Mouse (Mus musculus): ENCODE data around the gene Cryl1. TPM values are rescaled to one million over a fixed set of nuclear protein-coding genes. Genes with fewer than 3 reads are reported as not detected.

Cryl1 gene
- total and polyA plus RNA-seq, 3 experiments = 17.8 to 22.0 TPM; not detected in 1

GRCm38 (mm10) chr14:57397221-57397620 is 1.1 kb downstream of the Cryl1 start:
- Histone ChIP-seq H3K9ac (ENCODE audit: control insufficient read depth, low read depth, low read length, poor library complexity, severe bottlenecking) (no peak overlapping the region), H3K36me3 (ENCODE audit: control insufficient read depth in 1 of 2, insufficient read depth in 2 of 2, low read length in 2 of 2) (peaks cover 0 to 5% of the 10 kb centered on the region in 2 experiments; a peak in 2 of 4 replicates), H3K27ac (ENCODE audit: control insufficient read depth, low read depth, low read length) (no peak overlapping the region), H3K4me3 (ENCODE audit: control insufficient read depth in 1 of 2, insufficient read depth in 1 of 2, low read depth in 2 of 2, low read length in 2 of 2) (no peak overlapping the region), H3K79me2 (ENCODE audit: control insufficient read depth, insufficient read depth, low read length, poor library complexity) (no peaks in the 10 kb centered on the region; the same call in 1 of the 2 replicates), H3K27me3 (ENCODE audit: control insufficient read depth in 1 of 2, insufficient read depth in 2 of 2, low read length in 2 of 2) (no peaks in the 10 kb centered on the region), H3K4me1 (ENCODE audit: control insufficient read depth in 1 of 2, insufficient read depth in 2 of 2, low read length in 2 of 2) (peaks cover 3 to 16% of the 10 kb centered on the region in 2 experiments; a peak in 2 of 4 replicates), H3K9me3 (replicated peaks; ENCODE audit: insufficient read depth, low read length) (no peaks in the 10 kb centered on the region)
- DNase-seq (ENCODE audit: low read depth, low spot score) = no peak
- TF ChIP-seq ZNF384 (IDR thresholded peaks at IDR 0.05; ENCODE audit: low read depth, low read length) = no peak
- no peak for TF ChIP-seq ELF1 (IDR thresholded peaks at IDR 0.05; ENCODE audit: low read depth, low read length)
- no peak for TF ChIP-seq ZMIZ1 (IDR thresholded peaks at IDR 0.05; ENCODE audit: low read depth, low read length)
- TF ChIP-seq KAT2A (conservative IDR thresholded peaks at IDR 0.05; ENCODE audit: low read depth, low read length) = no peak
- TF ChIP-seq GATA1 (IDR thresholded peaks at IDR 0.05; ENCODE audit: low read depth, low read length) = no peak
- TF ChIP-seq CHD2 (IDR thresholded peaks at IDR 0.05; ENCODE audit: low read length) = no peak
- no peak for TF ChIP-seq TCF12 (IDR thresholded peaks at IDR 0.05; ENCODE audit: low read depth, low read length)
- no peak for TF ChIP-seq SMC3 (IDR thresholded peaks at IDR 0.05; ENCODE audit: low read depth, low read length)

GRCm38 (mm10) chr14:57395470-57395869 is 2.9 kb downstream of the Cryl1 start:
- no peak for DNase-seq (ENCODE audit: low read depth, low spot score)
- H3K9me3 ChIP-seq (replicated peaks; ENCODE audit: insufficient read depth, low read length) = no peaks in the 10 kb centered on the region
- TF ChIP-seq MEF2A (IDR thresholded peaks at IDR 0.05; ENCODE audit: extremely low read depth, insufficient replicate concordance, low read depth, low read length, poor library complexity, severe bottlenecking) (no peak), NRF1 (IDR thresholded peaks at IDR 0.05; ENCODE audit: insufficient read depth, low read depth, low read length, poor library complexity, severe bottlenecking) (no peak), SMC3 (IDR thresholded peaks at IDR 0.05; ENCODE audit: low read depth, low read length) (no peak), CTCF (IDR thresholded peaks at IDR 0.05 in 2 of 3, conservative IDR thresholded peaks at IDR 0.05 in 1 of 3; ENCODE audit: control insufficient read depth in 1 of 3, insufficient read depth in 1 of 3, low read depth in 2 of 3, low read length in 3 of 3, poor library complexity in 1 of 3, severe bottlenecking in 1 of 3) (no peak), RCOR1 (IDR thresholded peaks at IDR 0.05; ENCODE audit: low read depth, low read length) (no peak), HCFC1 (IDR thresholded peaks at IDR 0.05; ENCODE audit: low read depth, low read length) (no peak), POLR2A (IDR thresholded peaks at IDR 0.05; ENCODE audit: control insufficient read depth in 1 of 2, insufficient read depth in 1 of 2, low read depth in 1 of 2, low read length in 2 of 2, poor library complexity in 1 of 2) (no peak), GABPA (IDR thresholded peaks at IDR 0.05; ENCODE audit: low read depth, low read length) (no peak), ZC3H11A (IDR thresholded peaks at IDR 0.05; ENCODE audit: low read depth, low read length) (no peak), ETS1 (IDR thresholded peaks at IDR 0.05; ENCODE audit: low read depth, low read length) (no peak), SIN3A (IDR thresholded peaks at IDR 0.05; ENCODE audit: low read length) (no peak), KAT2A (conservative IDR thresholded peaks at IDR 0.05; ENCODE audit: low read depth, low read length) (no peak), MAZ (IDR thresholded peaks at IDR 0.05; ENCODE audit: low read depth, low read length) (no peak), TBP (IDR thresholded peaks at IDR 0.05; ENCODE audit: low read depth, low read length) (no peak), POLR2AphosphoS5 (IDR thresholded peaks at IDR 0.05; ENCODE audit: borderline replicate concordance, low read depth, low read length) (no peak), MXI1 (IDR thresholded peaks at IDR 0.05; ENCODE audit: low read depth, low read length) (no peak), MYB (IDR thresholded peaks at IDR 0.05; ENCODE audit: low read depth, low read length) (no peak), TCF12 (IDR thresholded peaks at IDR 0.05; ENCODE audit: low read depth, low read length) (no peak)
- H3K79me2 ChIP-seq (ENCODE audit: control insufficient read depth, insufficient read depth, low read length, poor library complexity) = no peaks in the 10 kb centered on the region; the same call in 1 of the 2 replicates
- no peak overlapping the region for H3K4me3 ChIP-seq (ENCODE audit: control insufficient read depth in 1 of 2, insufficient read depth in 1 of 2, low read depth in 2 of 2, low read length in 2 of 2)
- H3K36me3 ChIP-seq (ENCODE audit: control insufficient read depth in 1 of 2, insufficient read depth in 2 of 2, low read length in 2 of 2) = peaks cover 0 to 15% of the 10 kb centered on the region in 2 experiments; a peak in 2 of 4 replicates
- H3K27me3 ChIP-seq (ENCODE audit: control insufficient read depth in 1 of 2, insufficient read depth in 2 of 2, low read length in 2 of 2) = no peaks in the 10 kb centered on the region
- no peak overlapping the region for H3K9ac ChIP-seq (ENCODE audit: control insufficient read depth, low read depth, low read length, poor library complexity, severe bottlenecking)
- H3K4me1 ChIP-seq (ENCODE audit: control insufficient read depth in 1 of 2, insufficient read depth in 2 of 2, low read length in 2 of 2) = peaks cover 11 to 25% of the 10 kb centered on the region in 2 experiments
- H3K27ac ChIP-seq (ENCODE audit: control insufficient read depth, low read depth, low read length) = no peak overlapping the region

Data from MEL (cell line).